Mouse (Mus musculus): ENCODE results near the gene Clstn1.

The Clstn1 gene

DNA sequence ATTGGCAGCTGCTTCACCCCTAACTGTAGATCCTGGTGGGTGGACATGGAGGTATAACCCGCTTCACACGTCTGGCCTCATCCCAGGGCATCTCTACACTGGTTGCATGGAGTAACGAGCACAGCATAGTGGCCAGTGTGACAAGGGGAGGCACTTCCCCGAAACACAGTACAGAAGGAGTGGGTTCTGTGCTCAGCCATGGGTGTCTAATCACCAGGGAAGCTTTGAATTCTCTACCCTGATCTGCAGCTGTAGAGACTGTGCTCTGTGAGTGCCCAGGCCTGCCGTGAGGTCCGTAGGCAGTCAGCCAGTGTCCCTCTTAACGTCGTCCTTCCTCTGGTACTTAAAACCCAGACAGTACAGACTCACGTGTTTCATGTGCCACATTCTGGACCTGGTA is 54.6 kb downstream of the Clstn1 start:
- DNase-seq: no peak

DNA sequence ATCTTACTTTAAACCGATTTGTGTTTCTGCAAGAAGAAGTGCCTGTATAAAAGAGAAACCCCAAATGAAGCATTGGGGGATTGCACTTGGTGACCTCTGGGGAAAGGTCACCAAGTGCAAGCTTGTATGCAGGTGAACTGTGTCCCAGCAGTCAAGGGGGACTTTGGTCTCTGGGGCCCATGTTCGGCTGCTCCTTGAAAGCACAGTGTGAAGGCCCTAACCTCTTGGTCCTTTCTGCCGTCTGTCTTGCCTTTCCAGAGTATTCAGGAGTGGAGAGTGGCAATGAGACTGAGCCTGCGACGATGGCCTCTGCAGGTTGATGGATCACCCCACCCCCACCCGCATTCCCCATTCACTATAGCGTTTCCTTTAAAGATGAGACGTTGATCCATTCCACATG is 55.1 kb downstream of the Clstn1 start:
- no peak for DNase-seq

GRCm38 (mm10) chr4:149641956-149642355 is 55.7 kb downstream of the Clstn1 start:
- no peak for DNase-seq

- no peak for DNase-seq
Measured at GRCm38 (mm10) chr4:149645761-149646160, 59.5 kb downstream of the Clstn1 start.

GRCm38 (mm10) chr4:149648031-149648805 is 62.0 kb downstream of the Clstn1 start:
- no peak for DNase-seq

DNA sequence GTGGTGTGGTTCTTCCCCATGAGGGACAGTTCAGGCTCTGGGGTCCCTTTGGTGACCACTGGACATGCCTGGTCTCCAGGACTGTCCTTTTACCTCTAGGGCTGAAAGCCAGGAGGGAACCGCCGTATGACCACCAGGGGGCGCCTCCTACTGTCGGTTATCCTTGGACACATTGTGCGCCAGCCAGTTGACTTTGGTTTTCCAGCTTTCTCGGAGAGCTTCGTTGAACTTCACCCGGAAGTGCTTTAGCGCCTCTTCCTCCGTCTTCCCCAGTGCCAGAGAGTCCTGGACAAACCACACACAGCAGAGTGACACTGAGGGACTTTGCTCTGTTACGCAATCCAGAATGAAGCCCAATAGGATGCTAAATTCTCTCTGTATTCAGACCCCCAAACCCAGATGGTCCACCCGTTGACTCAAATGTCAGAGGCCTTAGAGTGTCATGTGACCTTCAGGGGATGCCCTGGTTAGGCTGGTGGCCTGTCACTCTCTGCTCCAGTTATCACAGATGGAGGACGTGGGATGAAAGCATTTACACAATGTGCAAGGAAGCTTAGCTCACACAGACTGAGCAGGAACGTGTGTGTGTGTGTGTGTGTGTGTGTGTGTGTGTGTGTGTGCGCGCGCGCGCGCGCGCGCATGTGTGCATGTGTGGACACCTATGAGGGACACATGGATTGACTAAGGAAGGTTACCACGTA is 64.4 kb downstream of the Clstn1 start:
- peak in 1 of 2 experiments; percentile 52 for DNase-seq

DNA sequence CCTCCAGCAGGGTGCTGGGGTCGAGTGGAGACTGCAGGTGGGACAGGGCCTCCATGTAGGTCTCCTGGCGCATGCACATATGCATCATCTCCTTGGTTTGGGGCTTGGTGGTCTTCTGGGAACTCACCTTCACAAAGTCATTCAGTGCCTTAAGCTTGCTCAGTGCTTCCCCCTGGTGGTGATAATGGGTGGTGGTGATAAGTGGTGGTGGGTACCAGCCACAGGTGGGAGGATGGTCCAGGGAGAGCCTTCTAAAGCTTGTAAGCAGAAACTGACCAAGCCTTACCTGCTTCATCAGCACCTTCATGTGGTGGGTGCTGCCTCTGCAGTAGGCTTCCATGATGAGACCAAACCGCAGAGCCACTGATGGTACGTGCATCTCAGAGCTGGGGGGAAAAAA is 68.0 kb downstream of the Clstn1 start:
- DNase-seq: peak in 1 of 2 experiments; percentile 53

DNA sequence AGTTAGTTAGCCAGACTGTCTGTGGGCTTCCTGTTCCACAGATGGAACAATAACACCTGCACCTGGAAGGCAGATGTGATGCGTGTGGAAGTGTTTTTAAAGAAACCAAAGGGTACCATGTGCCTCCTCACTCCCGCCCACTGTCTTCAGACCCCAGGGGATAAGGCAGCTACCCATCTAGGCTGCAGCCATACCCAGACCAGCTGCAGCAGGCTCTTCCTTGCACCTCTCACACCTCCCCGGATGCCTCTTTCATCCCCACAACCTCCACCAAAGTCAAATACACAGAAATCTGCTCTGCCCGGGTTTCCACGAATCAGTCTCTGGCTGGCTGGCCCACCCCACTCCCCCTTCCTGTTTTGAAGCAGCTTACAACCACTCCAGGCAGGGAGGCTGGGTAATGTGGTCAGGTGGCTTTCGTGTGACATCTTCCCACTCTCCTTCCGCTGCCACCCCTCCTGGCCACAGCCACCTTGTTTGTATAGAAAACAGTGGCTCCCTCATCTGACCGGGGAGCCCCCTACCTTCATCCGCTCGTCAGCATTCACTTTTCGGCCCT is 71.7 kb downstream of the Clstn1 start:
- DNase-seq: peak; percentile 76 to 89

- no peak for DNase-seq
Measured at GRCm38 (mm10) chr4:149659495-149660116, 73.3 kb downstream of the Clstn1 start.

DNA sequence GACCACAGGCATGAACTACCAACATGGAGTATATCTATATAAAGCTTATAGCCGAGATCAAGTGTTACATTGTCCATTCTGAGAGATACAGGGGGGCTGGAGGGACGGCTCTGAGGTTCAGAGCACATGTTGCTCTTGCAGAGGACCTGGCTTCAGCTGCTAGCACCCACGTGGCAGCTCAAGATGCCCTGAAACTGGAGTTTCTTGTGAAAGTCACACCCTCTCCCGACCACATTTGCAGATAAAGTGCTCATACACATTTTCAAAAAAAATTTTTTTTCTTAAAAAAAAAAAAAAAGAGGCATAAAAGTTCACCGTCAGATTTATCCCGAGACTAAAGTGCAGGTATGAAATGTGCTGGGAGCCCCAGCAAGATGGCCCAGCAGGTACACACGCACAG is 74.3 kb downstream of the Clstn1 start:
- DNase-seq: no peak

DNA sequence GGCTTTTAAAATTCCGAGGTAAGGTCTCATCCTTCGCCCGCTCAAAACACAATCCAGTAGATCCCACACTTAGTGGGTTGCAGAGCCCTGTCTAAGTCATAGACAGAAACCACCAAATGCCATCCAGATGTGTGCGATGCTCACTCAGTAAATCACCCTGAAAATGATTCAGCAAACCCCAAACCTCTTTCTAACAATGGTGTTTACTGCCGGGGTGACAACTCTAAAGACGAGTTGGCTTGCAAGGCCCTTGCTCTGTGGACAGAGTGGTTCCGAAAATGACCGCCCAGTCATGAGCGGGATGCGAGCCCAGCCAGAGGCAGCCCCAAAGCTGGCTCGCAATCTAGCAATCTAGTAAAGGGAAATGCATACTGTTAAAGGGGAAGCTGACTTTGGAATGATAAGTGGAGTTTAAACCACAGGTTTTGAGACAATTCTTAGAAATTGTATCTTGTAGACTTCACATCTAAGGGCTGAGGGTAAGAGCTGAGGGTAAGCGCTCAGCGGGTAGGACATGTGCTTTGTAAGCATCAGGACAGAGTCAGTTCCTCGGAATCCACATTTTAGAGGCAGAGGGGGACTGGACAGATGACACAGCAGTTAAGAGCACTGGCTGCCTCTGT is 75.8 kb downstream of the Clstn1 start:
- no peak for DNase-seq

DNA sequence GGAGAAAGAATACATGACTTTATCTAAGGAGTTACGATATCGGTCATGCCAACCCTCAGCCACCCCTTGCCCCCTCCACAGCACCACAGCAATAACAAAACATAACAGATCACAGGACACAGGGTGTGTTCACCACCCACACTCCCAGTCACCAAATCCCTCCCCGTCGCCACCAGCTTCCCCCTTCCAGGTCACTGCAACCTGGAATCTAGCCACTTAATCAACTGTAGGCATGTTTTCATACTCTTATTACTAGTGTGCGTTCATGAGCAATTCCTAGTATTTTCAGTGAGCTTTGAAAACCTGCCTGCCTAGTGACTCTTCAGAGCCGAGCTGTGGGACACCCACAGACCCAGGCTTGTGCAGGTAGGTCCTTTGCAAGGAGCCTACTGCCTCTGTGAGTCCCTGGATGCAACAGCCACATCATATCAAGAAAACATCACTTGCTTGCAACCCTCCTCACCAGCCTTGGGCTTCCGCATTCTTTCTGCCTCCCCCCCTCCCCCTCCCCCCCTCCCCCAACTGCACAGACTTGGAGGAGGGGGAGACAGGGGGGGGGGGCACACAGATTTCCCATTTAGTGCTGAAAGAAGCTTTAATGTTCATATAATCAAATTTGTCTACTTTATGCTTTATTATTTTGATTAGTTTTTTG is 77.7 kb downstream of the Clstn1 start:
- DNase-seq: no peak

DNA sequence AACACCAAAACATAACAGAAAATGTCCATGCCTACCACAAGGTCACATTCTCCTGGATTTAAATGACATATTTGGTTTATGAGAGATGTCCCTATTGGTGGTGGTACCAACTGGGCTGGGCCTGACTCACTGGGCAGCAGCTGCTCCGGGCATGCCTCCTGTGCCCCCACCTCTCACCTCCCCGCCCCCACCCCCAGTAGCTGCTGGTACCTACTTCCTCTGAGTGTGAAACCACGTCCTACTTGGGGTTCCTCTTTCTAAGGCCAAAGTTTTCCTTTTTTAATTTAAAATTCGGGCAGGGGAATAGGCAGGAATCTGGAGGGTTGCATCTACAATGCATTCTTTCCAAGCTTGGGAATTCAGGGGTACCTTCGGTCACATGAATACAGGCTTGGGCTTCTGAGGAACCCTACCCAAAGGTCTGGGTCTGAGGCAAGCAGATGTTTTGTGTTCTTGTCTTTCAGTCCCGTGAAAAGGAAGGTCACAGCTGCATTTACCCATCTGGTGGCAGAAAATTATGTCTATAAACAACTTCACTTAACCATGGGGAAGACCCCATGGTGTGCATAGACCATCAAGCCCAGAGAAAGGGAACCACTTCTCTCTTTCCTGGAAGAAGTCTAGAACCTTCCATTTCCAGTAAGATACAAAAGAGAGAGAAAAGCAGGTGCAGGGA is 78.9 kb downstream of the Clstn1 start:
- peak in 1 of 2 experiments; percentile 29 for DNase-seq

DNA sequence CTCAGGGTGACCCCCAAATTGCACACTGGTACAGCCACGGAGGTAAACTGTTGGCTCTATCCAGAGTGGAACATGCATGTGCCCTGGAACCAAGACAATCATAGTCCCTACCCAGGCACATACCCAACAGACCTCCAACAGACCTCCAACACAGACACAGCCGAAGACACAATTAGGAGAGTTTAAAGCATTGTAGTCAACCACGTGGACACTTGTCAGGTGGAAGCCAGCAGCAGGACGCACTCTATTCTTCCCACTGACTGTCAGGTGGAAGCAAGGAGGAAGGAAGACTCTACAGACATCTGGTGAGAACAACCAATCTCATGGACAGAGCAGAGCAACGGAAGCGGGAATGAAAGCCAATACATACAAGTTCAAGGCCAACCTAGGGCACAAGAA is 79.4 kb downstream of the Clstn1 start:
- DNase-seq: no peak

- no peak for DNase-seq
Measured at GRCm38 (mm10) chr4:149671175-149671574, 84.9 kb downstream of the Clstn1 start.

- DNase-seq: no peak
Measured at GRCm38 (mm10) chr4:149672747-149673146, 86.5 kb downstream of the Clstn1 start.

- no peak for DNase-seq
Measured at GRCm38 (mm10) chr4:149674814-149675377, 88.6 kb downstream of the Clstn1 start.

GRCm38 (mm10) chr4:149675378-149676261 is 89.4 kb downstream of the Clstn1 start:
- DNase-seq: no peak

DNA sequence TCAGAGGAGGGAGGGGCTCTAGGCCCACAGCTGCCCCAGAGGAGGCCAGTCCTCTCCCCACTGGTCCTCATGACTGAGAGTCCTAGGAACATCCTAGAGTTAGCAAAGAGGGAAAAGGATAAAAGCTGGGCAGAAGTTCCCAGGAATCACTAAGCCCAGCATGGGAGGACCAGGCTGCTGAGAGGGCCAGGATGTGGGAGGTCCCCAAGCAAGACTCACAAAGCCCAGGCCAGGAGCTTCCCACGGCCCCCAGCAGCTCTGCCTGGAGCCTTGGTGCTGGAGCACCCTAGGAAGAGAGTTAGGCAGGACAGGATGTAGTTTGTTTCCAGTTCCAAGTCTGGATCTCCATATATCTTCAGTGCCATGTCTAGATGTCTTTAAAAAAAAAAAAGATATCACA is 91.7 kb downstream of the Clstn1 start:
- DNase-seq: no peak

DNA sequence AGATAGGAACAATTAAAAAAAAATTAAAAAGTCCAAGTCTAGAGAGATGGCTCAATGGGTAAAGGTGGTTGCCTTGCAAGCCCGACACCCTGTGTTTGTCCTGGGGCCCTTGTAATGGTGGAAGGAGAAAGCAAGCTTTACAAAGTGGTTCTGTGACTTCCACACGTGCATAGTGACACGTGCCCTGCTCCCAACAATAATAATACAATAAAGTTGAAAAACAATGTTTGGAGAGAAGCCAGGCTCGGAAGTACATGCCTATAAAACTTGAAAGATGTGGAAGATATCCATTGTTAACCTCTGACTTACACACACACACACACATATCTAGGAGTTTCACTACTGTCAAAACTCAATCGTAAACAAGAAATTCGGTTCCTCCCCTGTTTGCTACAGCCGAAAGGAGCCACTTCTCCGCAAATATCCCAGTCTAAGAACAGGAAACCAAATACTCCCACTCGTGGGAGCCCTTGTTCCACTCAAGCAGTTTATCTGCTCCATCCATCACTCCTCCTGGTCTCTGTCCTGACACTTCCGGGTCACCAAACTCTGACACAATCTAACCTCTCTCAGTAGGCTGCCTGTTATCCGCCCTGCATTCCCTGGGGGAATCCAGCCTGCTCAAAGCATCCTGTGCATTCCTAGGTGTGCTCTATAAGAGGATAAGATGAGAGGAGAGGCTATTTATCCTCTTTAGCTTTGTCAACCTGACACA is 92.9 kb downstream of the Clstn1 start:
- DNase-seq: no peak

Data from thymus, adult 18-20 months (tissue).